Mouse (Mus musculus) small intestine, adult 2 months (tissue): ENCODE results near the gene 4930556J24Rik.

Experiments used
- CTCF ChIP-seq: fragments of 200-500 bp; IDR thresholded peaks from 2 replicates; pipeline ENCODE4 v1.5.1; 2012; ENCODE audit warnings: low read depth, mild to moderate bottlenecking, control low read depth, inconsistent platforms, low read length, moderate library complexity, mixed read lengths; ENCODE audit not compliant: insufficient replicate concordance, insufficient read length; ENCODE audit errors: extremely low read depth
- POLR2A ChIP-seq: fragments of 200-500 bp; IDR thresholded peaks from 2 replicates; pipeline ENCODE4 v1.6.1; 2012; ENCODE audit warnings: low read depth, mild to moderate bottlenecking, control low read depth, inconsistent platforms, low read length, moderate library complexity

- TF ChIP-seq POLR2A (peak; percentile 44; the same call in 1 of the 2 replicates), CTCF (no peak)
Observed at GRCm38 (mm10) chr11:3931511-3932211, 44.9 kb downstream of the 4930556J24Rik start, which contains the start of gene Tcn2.
